ENCODE assay signal across 20 mouse cellular contexts in the genomic region with DNA sequence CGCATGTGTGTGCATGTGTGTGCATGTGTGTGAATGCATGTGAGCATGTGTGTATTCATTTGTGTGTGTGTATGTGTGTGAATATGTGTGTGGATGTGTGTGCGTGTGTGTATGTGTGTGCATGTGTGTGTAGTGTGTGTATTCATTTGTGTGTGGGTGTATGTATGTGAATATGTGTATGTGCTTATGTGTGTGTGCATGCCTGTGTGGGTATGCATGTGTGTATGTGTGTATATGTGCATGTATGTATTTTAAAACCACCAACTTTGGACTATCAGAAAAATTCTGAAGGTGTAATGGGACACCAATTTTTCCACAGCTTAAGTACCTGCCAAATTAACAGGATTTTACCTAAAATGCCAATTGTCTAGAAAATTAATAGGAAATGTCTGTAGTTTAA.
A peak's percentile ranks its signal among the peaks of the same experiment; 100 is the strongest.
DNase-seq lines count a peak whose midpoint lies in the region; ATAC-seq and TF ChIP-seq lines count a peak whose summit lies in the region.
"Had no signal": no experiment of that assay in that cellular context is flagged by ENCODE, and none has a peak within 500 bp of the region (broad histone marks: within the 10 kb centered on the region; RNA-seq: fewer than 3 reads in every experiment).

No protein-coding gene starts in this region.

- no peaks in the 10 kb centered on the region for H3K9me3 ChIP-seq in forebrain, embryonic 11.5 days (ENCODE audit: control insufficient read depth, low read length)
- H3K9me3 ChIP-seq in forebrain, embryonic 12.5 days = no peaks in the 10 kb centered on the region
- H3K9me3 ChIP-seq in hindbrain, embryonic 12.5 days (replicated peaks) = no peaks in the 10 kb centered on the region
- H3K9me3 ChIP-seq in hindbrain, embryonic 13.5 days = no peaks in the 10 kb centered on the region
- no peaks in the 10 kb centered on the region for H3K9me3 ChIP-seq in midbrain, embryonic 15.5 days
- no peaks in the 10 kb centered on the region for H3K9me3 ChIP-seq in midbrain, embryonic 10.5 days (replicated peaks)
- H3K9me3 ChIP-seq: heart, embryonic 15.5 days had no signal

- no peak overlapping the region for H3K9ac ChIP-seq in forebrain, embryonic 11.5 days (ENCODE audit: low read length)
- H3K9ac ChIP-seq in forebrain, embryonic 12.5 days = no peak overlapping the region
- H3K9ac ChIP-seq in hindbrain, embryonic 12.5 days = no peak overlapping the region
- no peak overlapping the region for H3K9ac ChIP-seq in hindbrain, embryonic 13.5 days
- H3K9ac ChIP-seq in midbrain, embryonic 15.5 days = no peak overlapping the region
- H3K9ac ChIP-seq: heart, embryonic 15.5 days; hindbrain, embryonic 14.5 days had no signal

- no peaks in the 10 kb centered on the region for H3K27me3 ChIP-seq in forebrain, embryonic 11.5 days (ENCODE audit: control insufficient read depth, insufficient read depth, low read length)
- H3K27me3 ChIP-seq in forebrain, embryonic 12.5 days = no peaks in the 10 kb centered on the region
- H3K27me3 ChIP-seq in hindbrain, embryonic 12.5 days = no peaks in the 10 kb centered on the region
- H3K27me3 ChIP-seq in hindbrain, embryonic 13.5 days = no peaks in the 10 kb centered on the region
- no peaks in the 10 kb centered on the region for H3K27me3 ChIP-seq in midbrain, embryonic 15.5 days (replicated peaks)
- H3K27me3 ChIP-seq in midbrain, embryonic 10.5 days (ENCODE audit: low read depth, poor library complexity, severe bottlenecking) = no peaks in the 10 kb centered on the region
- H3K27me3 ChIP-seq: heart, embryonic 15.5 days had no signal

- no peak for TF ChIP-seq CTCF in embryonic fibroblast, embryonic 13.5 days (IDR thresholded peaks at IDR 0.05; ENCODE audit: borderline replicate concordance, insufficient read depth, low read length)

- no peak overlapping the region for H3K4me3 ChIP-seq in forebrain, embryonic 11.5 days (ENCODE audit: low read depth, low read length)
- no peak overlapping the region for H3K4me3 ChIP-seq in forebrain, embryonic 12.5 days (replicated peaks)
- no peak overlapping the region for H3K4me3 ChIP-seq in hindbrain, embryonic 12.5 days
- no peak overlapping the region for H3K4me3 ChIP-seq in hindbrain, embryonic 13.5 days
- H3K4me3 ChIP-seq in midbrain, embryonic 15.5 days = no peak overlapping the region
- no peak overlapping the region for H3K4me3 ChIP-seq in midbrain, embryonic 10.5 days
- H3K4me3 ChIP-seq in embryonic fibroblast, embryonic 13.5 days (ENCODE audit: insufficient read depth, low read length) = no peak overlapping the region
- H3K4me3 ChIP-seq: erythroblast, embryonic 14.5 days; heart, adult 2 months; heart, embryonic 15.5 days had no signal

- DNase-seq in forebrain, embryonic 11.5 days (ENCODE audit: low spot score) = no peak
- no peak for DNase-seq in midbrain, embryonic 10.5 days (ENCODE audit: low spot score)
- no peak for DNase-seq in heart, postnatal 36 days
- DNase-seq: adrenal gland, postnatal 14 days; cerebellum, adult 11-12 months; gastrocnemius, postnatal 14 days; heart, adult 2 months had no signal

- 96% methylated on average over 2 of the region's 2 CpGs for WGBS in forebrain, embryonic 11.5 days
- WGBS in forebrain, embryonic 12.5 days = 92% methylated on average over 2 of the region's 2 CpGs
- 92% methylated on average over 2 of the region's 2 CpGs for WGBS in hindbrain, embryonic 12.5 days
- 90% methylated on average over 2 of the region's 2 CpGs for WGBS in hindbrain, embryonic 13.5 days
- WGBS in midbrain, embryonic 15.5 days = 92% methylated on average over 2 of the region's 2 CpGs
- 93% methylated on average over 2 of the region's 2 CpGs for WGBS in midbrain, embryonic 10.5 days

- intact Hi-C loops in heart, postnatal 36 days (cut with DNase I) = loop anchor here (1.0 to 10.0 kb wide), 4 partner anchors 182 to 919 kb away; a partner anchor contains a TSS

- TF ChIP-seq POLR2A in embryonic fibroblast, embryonic 13.5 days (IDR thresholded peaks at IDR 0.05; ENCODE audit: low read depth, low read length) = peak; percentile 22; the same call in 1 of the 2 replicates

- H3K4me1 ChIP-seq in forebrain, embryonic 11.5 days (replicated peaks; ENCODE audit: control insufficient read depth, insufficient read depth, low read length) = no peaks in the 10 kb centered on the region
- no peaks in the 10 kb centered on the region for H3K4me1 ChIP-seq in forebrain, embryonic 12.5 days
- no peaks in the 10 kb centered on the region for H3K4me1 ChIP-seq in hindbrain, embryonic 12.5 days
- no peaks in the 10 kb centered on the region for H3K4me1 ChIP-seq in hindbrain, embryonic 13.5 days (replicated peaks)
- H3K4me1 ChIP-seq in midbrain, embryonic 15.5 days = no peaks in the 10 kb centered on the region
- H3K4me1 ChIP-seq in midbrain, embryonic 10.5 days = no peaks in the 10 kb centered on the region
- H3K4me1 ChIP-seq in embryonic fibroblast, embryonic 13.5 days (ENCODE audit: control insufficient read depth, insufficient read depth, low read length) = peaks cover 7% of the 10 kb centered on the region; the same call in 1 of the 2 replicates
- H3K4me1 ChIP-seq: heart, embryonic 15.5 days had no signal

- no peaks in the 10 kb centered on the region for H3K36me3 ChIP-seq in forebrain, embryonic 11.5 days (ENCODE audit: control insufficient read depth, insufficient read depth, low read length)
- no peaks in the 10 kb centered on the region for H3K36me3 ChIP-seq in forebrain, embryonic 12.5 days (replicated peaks)
- H3K36me3 ChIP-seq in hindbrain, embryonic 12.5 days = no peaks in the 10 kb centered on the region
- no peaks in the 10 kb centered on the region for H3K36me3 ChIP-seq in hindbrain, embryonic 13.5 days
- no peaks in the 10 kb centered on the region for H3K36me3 ChIP-seq in midbrain, embryonic 15.5 days (replicated peaks)
- H3K36me3 ChIP-seq in midbrain, embryonic 10.5 days = no peaks in the 10 kb centered on the region
- H3K36me3 ChIP-seq: heart, embryonic 15.5 days had no signal

- H3K4me2 ChIP-seq in forebrain, embryonic 11.5 days (ENCODE audit: low read depth, low read length, severe bottlenecking) = no peak overlapping the region
- H3K4me2 ChIP-seq in forebrain, embryonic 12.5 days = no peak overlapping the region
- no peak overlapping the region for H3K4me2 ChIP-seq in hindbrain, embryonic 12.5 days (replicated peaks)
- no peak overlapping the region for H3K4me2 ChIP-seq in hindbrain, embryonic 13.5 days
- H3K4me2 ChIP-seq in midbrain, embryonic 15.5 days = no peak overlapping the region
- H3K4me2 ChIP-seq: heart, embryonic 11.5 days; heart, embryonic 15.5 days; hindbrain, embryonic 14.5 days had no signal

- no peak overlapping the region for H3K27ac ChIP-seq in forebrain, embryonic 11.5 days (ENCODE audit: low read depth, low read length)
- H3K27ac ChIP-seq in forebrain, embryonic 12.5 days = no peak overlapping the region
- no peak overlapping the region for H3K27ac ChIP-seq in hindbrain, embryonic 12.5 days
- H3K27ac ChIP-seq in hindbrain, embryonic 13.5 days = no peak overlapping the region
- no peak overlapping the region for H3K27ac ChIP-seq in midbrain, embryonic 15.5 days
- H3K27ac ChIP-seq in midbrain, embryonic 10.5 days (replicated peaks) = no peak overlapping the region
- no peak overlapping the region for H3K27ac ChIP-seq in embryonic fibroblast, embryonic 13.5 days (ENCODE audit: insufficient read depth, low read length)
- H3K27ac ChIP-seq: heart, adult 2 months; heart, embryonic 15.5 days; hindbrain, embryonic 14.5 days had no signal

- ATAC-seq in forebrain, embryonic 11.5 days (replicated peaks; ENCODE audit: low FRiP score) = 0 out of 2 replicates have a peak, but pooled peaks have one; percentile 21
- no peak; the same call in 1 of the 2 replicates for ATAC-seq in forebrain, embryonic 12.5 days (ENCODE audit: low FRiP score)
- ATAC-seq in hindbrain, embryonic 12.5 days (ENCODE audit: low FRiP score) = peak; percentile 50; the same call in 1 of the 2 replicates
- ATAC-seq in hindbrain, embryonic 13.5 days (ENCODE audit: low FRiP score) = no peak
- ATAC-seq in midbrain, embryonic 15.5 days (replicated peaks) = peak; percentile 69; the same call in 1 of the 2 replicates
- ATAC-seq: activated CD4-positive, CD25-positive, alpha-beta regulatory T cell, adult 4 months; inflammation-experienced regulatory T-cells, adult 6 months; intestine, postnatal 0 days; Patski had no signal

Comparison
In these comparisons a context has a peak if more than half of its experiments do, and no peak if none do; other contexts are left out.
1. ATAC-seq: peak in forebrain, embryonic 11.5 days (single experiment), hindbrain, embryonic 12.5 days (single experiment) and midbrain, embryonic 15.5 days (single experiment); none in forebrain, embryonic 12.5 days (single experiment) and hindbrain, embryonic 13.5 days (single experiment).